Mouse (Mus musculus) heart, postnatal 4 days (tissue): Measurements from ENCODE around the gene Ptcra. TPM values are rescaled to one million over a fixed set of nuclear protein-coding genes. Genes with fewer than 3 reads are reported as not detected.
A peak's percentile ranks its signal among the peaks of the same experiment; 100 is the strongest.

Source experiments
- DNase-seq: peaks from one replicate; pipeline ENCODE4 v3.0.0; 2021
- total RNA-seq, 2 experiments: library from RNA; stranded (reverse); gene quantifications; 2 replicates each; pipeline ENCODE4 v1.2.3; 2021

The Ptcra gene
- total RNA-seq, 2 experiments from 2014 or later, result not detected

GRCm38 (mm10) chr17:46724477-46725084 lies 38.9 kb downstream of the Ptcra start:
- no peak for DNase-seq

- DNase-seq, result no peak
Observed at GRCm38 (mm10) chr17:46721077-46721476, 42.4 kb downstream of the Ptcra start.

- no peak for DNase-seq
Observed at GRCm38 (mm10) chr17:46714756-46715481, 48.6 kb downstream of the Ptcra start.

DNA sequence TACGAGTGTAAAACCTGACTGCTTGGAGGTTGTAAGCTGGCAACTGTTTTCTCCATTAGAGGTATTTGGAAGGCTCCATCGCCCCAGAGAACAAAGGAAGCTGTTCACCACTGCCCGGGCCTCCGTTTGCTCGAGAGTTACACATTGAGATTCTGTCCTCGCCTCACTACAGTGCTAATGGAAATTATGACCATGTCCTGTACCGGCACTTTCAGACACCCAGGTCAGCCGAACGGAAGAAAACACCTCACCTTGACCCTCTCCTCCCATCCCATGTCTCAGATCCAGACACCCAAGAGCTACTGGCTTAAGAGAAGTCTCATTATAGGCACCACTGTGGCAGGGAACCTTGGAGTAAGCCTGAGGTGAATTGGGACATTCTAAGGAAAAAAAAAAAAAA lies 49.7 kb downstream of the Ptcra start:
- no peak for DNase-seq

DNA sequence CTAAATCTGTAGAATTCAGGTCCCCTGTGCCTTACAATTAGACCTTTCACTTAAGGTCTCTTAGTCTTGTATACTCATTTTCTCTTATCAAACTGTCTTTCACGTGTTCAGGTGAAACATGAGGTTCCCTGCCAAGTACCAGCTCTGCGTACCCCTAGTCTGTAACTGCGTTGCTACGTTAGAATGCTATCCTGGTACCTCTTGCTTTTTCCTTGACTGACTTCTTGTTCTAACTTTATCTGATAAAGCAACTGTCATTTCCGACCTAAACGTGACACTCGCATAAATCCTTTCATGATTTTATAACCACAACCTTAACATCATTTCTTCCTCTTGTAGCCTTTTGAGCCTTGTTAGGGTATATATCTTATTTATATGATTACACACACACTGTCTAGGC lies 51.1 kb downstream of the Ptcra start:
- no peak for DNase-seq

- peak; percentile 69 for DNase-seq
Observed at GRCm38 (mm10) chr17:46711612-46712271, 51.8 kb downstream of the Ptcra start.

GRCm38 (mm10) chr17:46710959-46711597 lies 52.4 kb downstream of the Ptcra start, which contains the start of gene Pex6:
Gene Pex6, plus strand, starts transcription at chr17:46711463.
- peak; percentile 95 for DNase-seq

DNA sequence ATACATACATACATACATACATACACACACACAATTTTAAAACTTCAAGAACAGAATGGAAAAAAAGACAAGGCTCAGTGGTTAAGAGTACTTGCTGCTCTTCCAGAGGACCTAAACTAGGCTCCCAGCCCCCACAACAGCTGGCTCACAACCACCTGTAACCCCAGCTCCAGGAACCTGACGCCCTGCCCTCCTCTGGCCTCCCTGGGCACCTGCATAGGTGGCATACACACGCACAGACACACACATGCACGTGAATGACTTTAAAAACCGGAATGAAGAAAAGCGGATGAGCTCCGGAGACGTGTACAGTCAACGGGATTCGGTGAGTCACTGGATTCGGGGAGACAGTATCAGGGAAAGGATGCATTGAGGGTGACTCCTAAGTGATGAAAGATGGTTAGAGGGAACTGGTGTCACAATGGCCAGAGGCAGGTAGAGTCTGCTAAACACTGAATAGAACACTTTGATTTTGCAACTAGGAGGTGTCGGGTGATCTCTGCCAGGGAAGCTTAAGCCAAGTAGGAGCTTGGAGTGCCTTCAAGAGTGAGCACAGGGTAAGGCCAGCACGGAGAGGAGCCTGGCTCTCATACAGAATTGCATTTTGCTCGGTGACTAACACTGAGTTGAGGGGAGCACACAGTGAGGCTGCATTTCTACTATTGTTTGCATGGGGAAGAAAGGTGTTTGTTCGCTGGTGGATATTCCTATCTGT lies 57.0 kb downstream of the Ptcra start:
- no peak for DNase-seq

Other genes with a start within 250 kb of the Ptcra start
- gene Cul9, start 217.3 kb downstream of the Ptcra start, total RNA-seq, result 10 to 100 TPM; 12.0 to 12.6 TPM
- 100 to 1,000 TPM; 184 to 210 TPM for gene Srf, start 207.5 kb downstream of the Ptcra start, total RNA-seq
- 10 to 100 TPM; 34.8 to 36.2 TPM for gene Ptk7, start 134.2 kb downstream of the Ptcra start, total RNA-seq
- gene Klc4, start 117.7 kb downstream of the Ptcra start, total RNA-seq, result 10 to 100 TPM; 18.9 TPM
- 100 to 1,000 TPM; 107 to 109 TPM for gene Mrpl2, start 117.5 kb downstream of the Ptcra start, total RNA-seq
- 10 to 100 TPM; 65.5 to 66.6 TPM for gene Cul7, start 113.4 kb downstream of the Ptcra start, total RNA-seq
- gene Rrp36, start 89.4 kb downstream of the Ptcra start, total RNA-seq, result 10 to 100 TPM; 16.7 TPM
- 10 to 100 TPM; 62.9 to 66.8 TPM for gene Mea1, start 84.9 kb downstream of the Ptcra start, total RNA-seq
- 100 to 1,000 TPM; 138 to 140 TPM for gene Klhdc3, start 82.8 kb downstream of the Ptcra start, total RNA-seq
- gene Ppp2r5d, start 58.6 kb downstream of the Ptcra start, total RNA-seq, result 10 to 100 TPM; 41.5 to 42.9 TPM
- gene Pex6, start 52.2 kb downstream of the Ptcra start, total RNA-seq, result 10 to 100 TPM; 12.0 to 14.4 TPM
- gene Gnmt, start 34.5 kb downstream of the Ptcra start, total RNA-seq, result under 1 TPM; 0.55 to 0.74 TPM
- 10 to 100 TPM; 29.4 to 29.7 TPM for gene Cnpy3, start 11.5 kb downstream of the Ptcra start, total RNA-seq
- gene 2310039H08Rik, start 8.9 kb upstream of the Ptcra start, total RNA-seq, result 10 to 100 TPM; 28.6 to 29.9 TPM
- 10 to 100 TPM; 69.6 to 71.9 TPM for gene Rpl7l1, start 19.0 kb upstream of the Ptcra start, total RNA-seq
- gene Bicral, start 94.8 kb upstream of the Ptcra start, total RNA-seq, result 10 to 100 TPM; 11.8 to 14.0 TPM
- gene Tbcc, start 127.0 kb upstream of the Ptcra start, total RNA-seq, result 10 to 100 TPM; 23.5 to 26.2 TPM
- not detected for gene Prph2, start 146.7 kb upstream of the Ptcra start, total RNA-seq
- gene Ubr2, start 246.8 kb upstream of the Ptcra start, total RNA-seq, result 10 to 100 TPM; 44.9 to 49.5 TPM